Mouse (Mus musculus): ENCODE measurements at regions not wholly inside any gene's neighbourhood (a gene's known extent, or its start where the extent isn't known, plus 50 kb on each side); places are given as distances from the start of the nearest gene placed in this dataset.

GRCm38 (mm10) chr5:53381492-53382199 is 84.3 kb upstream of the Rbpj start:
- CTCF ChIA-PET = no interaction called here

GRCm38 (mm10) chr5:53384026-53384425 is 81.9 kb upstream of the Rbpj start:
- CTCF ChIA-PET = no interaction called here

GRCm38 (mm10) chr5:53385513-53386148 is 80.3 kb upstream of the Rbpj start:
- CTCF ChIA-PET = no interaction called here

- CTCF ChIA-PET = no interaction called here
Measured at GRCm38 (mm10) chr5:53393571-53393970, 72.4 kb upstream of the Rbpj start.

GRCm38 (mm10) chr5:53394560-53394959 is 71.4 kb upstream of the Rbpj start:
- CTCF ChIA-PET = no interaction called here

- CTCF ChIA-PET = no interaction called here
Measured at GRCm38 (mm10) chr5:53398428-53399058, 67.4 kb upstream of the Rbpj start.

GRCm38 (mm10) chr5:53401093-53401492 is 64.9 kb upstream of the Rbpj start:
- CTCF ChIA-PET = no interaction called here

- CTCF ChIA-PET = no interaction called here
Measured at GRCm38 (mm10) chr5:53402022-53402421, 63.9 kb upstream of the Rbpj start.

- CTCF ChIA-PET = no interaction called here
Measured at GRCm38 (mm10) chr5:53402619-53403151, 63.3 kb upstream of the Rbpj start.

- CTCF ChIA-PET = no interaction called here
Measured at GRCm38 (mm10) chr5:53405929-53406328, 60.0 kb upstream of the Rbpj start.

GRCm38 (mm10) chr5:53407646-53408045 is 58.3 kb upstream of the Rbpj start:
- CTCF ChIA-PET = no interaction called here

GRCm38 (mm10) chr5:53408235-53408634 is 57.7 kb upstream of the Rbpj start:
- CTCF ChIA-PET = no interaction called here

GRCm38 (mm10) chr5:53409740-53410139 is 56.2 kb upstream of the Rbpj start:
- CTCF ChIA-PET = no interaction called here

GRCm38 (mm10) chr5:53412391-53413075 is 53.4 kb upstream of the Rbpj start:
- CTCF ChIA-PET = no interaction called here

- CTCF ChIA-PET = no interaction called here
Measured at GRCm38 (mm10) chr5:53413677-53414076, 52.3 kb upstream of the Rbpj start.

GRCm38 (mm10) chr5:53415472-53415871 is 50.5 kb upstream of the Rbpj start:
- CTCF ChIA-PET = no interaction called here
